Mouse (Mus musculus) skeletal muscle tissue, adult 2 months (tissue): ENCODE data around the gene Timm13.

Experiments
- DNase-seq: peaks from one replicate; pipeline ENCODE4 v3.0.0-alpha.2; 2012; ENCODE audit warnings: low read depth, low spot score

Gene Timm13

DNA sequence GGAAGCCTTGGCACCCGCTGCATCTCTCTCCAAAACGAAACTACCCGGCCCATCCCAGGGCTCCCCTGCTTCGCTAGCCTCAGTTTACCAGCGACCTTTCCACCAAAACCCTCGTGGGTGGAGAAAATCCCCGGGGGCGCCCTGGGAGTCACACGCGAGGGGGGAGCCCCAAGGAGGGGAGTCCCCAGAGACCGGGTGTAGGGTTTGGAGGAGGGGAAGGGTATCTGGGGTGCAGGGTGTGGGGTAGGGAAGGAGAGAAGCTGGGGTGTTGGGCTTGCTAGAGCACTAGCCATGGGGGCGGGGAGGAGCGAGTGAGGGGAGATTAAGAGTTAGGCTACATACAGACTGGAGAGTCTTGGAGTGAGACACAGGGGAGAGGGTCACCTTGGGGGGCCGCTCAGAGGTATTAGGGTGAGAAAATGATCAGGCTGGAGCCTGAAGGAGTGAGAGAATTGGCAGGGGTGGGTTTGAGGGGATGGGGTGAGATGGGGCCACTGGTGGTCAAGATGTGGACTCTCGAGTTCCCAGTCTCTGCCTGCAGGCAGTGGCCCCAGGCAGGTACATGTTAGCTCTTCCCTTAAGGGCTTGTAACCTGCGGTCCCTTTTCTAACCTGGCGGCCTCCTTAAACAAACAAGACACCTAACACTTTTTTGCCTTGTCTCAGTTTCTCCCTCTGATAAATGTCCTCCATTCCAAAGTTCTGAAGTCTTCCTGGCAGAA lies 32.1 kb upstream of the Timm13 start:
- no peak for DNase-seq

- no peak for DNase-seq
Observed at GRCm38 (mm10) chr10:80932206-80932605, 31.4 kb upstream of the Timm13 start.

DNA sequence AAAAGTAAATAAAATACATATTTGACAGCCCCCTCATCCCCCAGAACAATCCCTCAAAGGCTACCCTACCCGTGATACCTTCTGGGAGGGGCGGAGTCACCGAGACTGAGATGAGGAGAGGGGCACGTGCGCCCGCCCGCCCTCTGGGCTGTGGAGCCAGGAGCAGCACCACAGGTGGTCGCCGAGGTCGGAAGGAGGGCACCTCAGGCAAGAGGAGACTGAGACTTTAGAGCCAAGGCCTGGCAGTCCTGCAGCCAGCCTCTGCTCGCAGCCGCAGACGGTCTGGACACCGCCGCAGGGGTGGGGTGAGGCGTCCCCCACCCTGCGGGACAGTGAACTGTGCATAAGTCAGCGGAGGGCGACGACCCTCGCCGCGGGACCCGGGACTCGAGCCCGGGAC lies 30.9 kb upstream of the Timm13 start:
- no peak for DNase-seq

DNA sequence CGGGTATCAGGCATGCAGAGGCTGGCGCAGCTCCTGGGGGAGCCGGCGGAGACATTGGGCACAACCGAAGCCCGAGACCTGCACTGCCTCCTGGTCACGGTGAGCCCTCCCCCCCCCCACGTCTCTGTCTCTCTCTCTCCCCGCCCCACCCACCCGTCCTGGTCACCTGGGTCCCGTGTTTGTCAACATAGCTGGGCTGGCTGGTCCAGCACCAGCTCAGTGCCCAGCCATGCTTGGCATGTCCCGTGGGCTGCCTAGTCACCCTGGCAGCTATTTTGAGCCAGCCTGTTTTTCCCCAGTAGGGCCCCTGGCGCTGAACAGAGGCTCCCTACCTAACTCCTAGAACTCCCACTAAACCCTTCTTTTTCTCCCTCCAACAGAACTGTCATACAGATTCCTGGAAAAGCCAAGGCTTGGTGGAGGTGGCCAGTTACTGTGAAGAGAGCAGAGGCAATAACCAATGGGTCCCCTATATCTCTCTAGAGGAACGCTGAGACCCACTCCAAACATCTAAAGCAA lies 30.4 kb upstream of the Timm13 start:
- DNase-seq = peak; percentile 93

GRCm38 (mm10) chr10:80930361-80931152 lies 29.8 kb upstream of the Timm13 start:
- DNase-seq = peak; percentile 69

- peak; percentile 100 for DNase-seq
Observed at GRCm38 (mm10) chr10:80929299-80930226, 28.8 kb upstream of the Timm13 start, which contains the start of gene Gadd45b. Gene Gadd45b, plus strand, starts transcription at chr10:80930073.

DNA sequence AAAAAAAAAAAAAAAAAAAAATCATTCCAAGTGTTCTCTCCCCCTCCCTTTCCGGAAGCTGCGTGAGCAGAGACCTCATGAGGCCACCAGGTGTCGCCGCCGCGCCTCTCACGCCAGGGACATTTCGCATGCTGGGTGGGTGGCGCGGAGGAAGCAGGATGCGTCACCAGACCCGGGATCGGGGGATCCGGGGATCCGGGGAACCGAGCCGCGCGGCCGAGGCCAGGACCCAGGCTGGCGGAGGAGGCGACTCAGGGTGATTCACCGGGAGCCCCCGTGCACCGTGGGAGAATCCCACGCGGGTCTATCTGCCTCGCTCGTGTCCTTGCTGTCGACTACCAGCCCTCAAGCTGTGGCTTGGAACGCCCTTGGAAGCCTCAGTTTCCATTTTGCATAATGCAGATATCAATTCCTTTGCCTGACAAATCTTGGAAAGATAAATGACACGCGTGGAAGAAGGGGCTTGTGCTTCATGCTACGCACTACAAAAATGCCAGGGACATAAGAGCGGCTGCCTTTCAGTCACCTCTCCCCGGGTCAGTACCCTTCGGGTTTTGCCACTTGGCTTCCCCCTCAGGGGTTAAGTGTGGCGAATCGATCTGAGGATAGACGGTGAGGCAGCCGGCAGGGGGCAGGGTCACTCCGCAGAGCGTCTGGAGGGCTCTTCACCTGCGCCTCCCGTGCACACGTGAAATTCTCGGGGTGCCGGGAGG lies 28.0 kb upstream of the Timm13 start:
- DNase-seq = peak; percentile 88

DNA sequence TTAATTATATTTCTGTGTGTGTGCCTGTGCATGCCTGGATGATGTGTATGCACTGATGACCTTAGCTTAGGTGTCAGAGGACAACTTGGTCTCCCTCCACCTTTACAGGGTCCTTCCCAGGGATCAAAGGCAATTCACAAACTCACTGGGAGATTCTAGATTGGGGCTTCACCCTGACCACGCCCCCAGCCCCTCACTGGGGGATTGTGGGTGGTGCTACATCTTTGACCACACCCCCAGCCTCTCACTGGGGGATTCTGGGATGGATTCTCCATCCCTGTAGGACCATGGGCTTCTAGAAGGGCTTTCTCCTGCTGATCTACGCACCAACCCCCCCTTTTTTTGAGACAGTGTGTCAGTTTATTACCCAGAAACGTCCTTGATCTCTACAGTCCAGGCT lies 24.7 kb upstream of the Timm13 start:
- DNase-seq = no peak

DNA sequence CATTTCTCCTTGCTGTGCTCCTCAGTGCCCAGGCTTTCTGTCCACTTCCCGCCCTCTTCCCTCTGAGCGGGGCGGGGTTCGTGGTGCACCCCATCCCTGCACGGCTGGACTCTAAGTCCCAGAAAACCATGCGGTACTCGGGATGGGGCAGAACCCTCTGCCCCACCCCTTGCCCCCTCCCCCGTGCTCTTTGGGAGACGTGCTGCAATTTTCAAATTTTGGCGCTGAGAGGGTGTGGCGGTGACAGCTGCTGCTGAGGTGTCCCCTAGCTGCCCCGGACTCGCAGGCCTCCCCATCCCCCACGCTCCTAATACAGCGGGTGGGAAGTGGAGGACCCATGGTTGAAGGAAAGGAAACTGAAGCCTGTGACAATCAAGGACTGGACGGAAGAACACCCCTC lies 21.2 kb upstream of the Timm13 start:
- DNase-seq = no peak

- peak; percentile 56 for DNase-seq
Observed at GRCm38 (mm10) chr10:80917779-80918434, 17.1 kb upstream of the Timm13 start, which contains the start of gene Lmnb2. Gene Lmnb2, minus strand, starts transcription at chr10:80918245.

DNA sequence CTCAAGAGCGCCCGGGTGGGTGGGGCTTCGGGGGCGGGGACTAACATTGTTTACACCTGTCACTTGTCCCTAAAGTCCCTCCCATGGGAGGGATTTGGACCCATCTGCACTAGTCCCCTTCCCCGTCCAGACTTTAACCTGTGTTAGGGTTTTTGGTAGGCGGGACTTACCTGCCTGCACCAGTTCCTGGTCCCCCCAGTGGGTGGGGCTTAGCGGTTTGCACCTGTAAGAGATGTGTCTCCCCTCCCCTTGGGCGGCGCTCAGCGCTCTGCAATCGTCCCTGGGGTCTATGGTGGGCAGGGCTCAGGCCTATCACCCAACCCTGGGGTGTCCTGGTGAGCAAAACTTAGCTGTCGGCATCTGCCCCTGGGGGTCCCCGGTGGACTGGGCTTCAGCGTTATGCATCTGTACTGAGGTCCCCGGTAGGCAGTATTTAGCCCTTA lies 16.6 kb upstream of the Timm13 start:
- no peak for DNase-seq

DNA sequence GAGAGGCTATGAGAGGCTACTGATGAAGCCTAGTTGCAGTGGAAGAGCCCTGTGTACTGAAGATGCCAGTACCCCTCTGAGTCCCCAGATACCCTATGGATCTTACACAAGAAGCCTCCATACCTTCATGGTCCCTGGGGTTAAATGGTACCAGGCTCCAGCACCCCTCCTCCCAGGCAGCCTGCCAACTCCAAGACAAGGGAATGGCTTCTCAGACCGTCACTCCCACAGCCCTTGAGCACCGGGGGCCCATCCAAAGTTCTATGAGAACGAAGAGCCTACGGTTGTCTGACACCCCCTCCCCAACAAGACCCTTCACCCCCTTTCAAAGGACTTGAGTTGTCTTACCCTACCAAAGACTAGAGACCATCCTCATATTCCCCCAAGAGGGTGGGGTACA lies 15.0 kb upstream of the Timm13 start:
- no peak for DNase-seq

DNA sequence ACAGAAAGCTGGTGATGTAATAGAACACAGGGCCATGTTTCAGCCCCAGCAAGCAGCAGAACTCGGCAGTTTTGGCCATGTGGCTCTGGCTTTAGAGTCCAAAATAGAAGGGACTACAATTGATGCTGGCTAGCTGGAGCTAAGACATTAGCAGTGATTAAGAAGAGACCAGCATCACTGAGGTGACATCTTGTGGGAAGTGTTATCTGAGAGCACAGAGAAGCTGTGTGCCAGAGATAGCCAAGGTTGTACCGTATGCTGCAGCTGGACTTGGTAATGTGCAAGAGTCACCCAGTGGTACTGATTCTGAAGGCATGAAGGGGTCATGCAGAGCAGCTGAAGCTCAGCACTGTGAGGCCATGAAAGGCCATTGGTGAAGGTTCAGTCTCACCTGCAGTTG lies 14.5 kb upstream of the Timm13 start:
- DNase-seq = no peak

DNA sequence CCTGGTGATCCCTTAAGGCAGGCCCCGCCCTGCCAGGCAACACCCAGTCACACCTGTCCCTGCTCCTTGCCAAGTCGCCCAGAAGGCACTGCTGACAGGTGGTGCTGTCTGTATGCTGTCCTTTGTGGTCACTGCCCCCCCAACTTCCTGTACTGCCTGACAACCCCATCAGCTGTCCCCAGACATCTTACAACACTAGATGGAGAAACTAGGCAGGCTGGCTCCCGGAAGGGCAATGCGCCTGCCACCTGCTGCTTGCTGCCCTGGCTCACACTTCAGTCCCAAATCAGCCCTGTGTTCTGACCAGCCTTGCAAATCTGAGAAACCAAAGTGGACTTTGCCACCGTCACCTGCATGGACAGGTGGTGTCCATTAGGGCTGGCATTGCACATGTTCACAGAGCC lies 13.5 kb upstream of the Timm13 start:
- DNase-seq = peak; percentile 82

- DNase-seq = peak; percentile 69
Observed at GRCm38 (mm10) chr10:80913364-80914011, 12.7 kb upstream of the Timm13 start.

DNA sequence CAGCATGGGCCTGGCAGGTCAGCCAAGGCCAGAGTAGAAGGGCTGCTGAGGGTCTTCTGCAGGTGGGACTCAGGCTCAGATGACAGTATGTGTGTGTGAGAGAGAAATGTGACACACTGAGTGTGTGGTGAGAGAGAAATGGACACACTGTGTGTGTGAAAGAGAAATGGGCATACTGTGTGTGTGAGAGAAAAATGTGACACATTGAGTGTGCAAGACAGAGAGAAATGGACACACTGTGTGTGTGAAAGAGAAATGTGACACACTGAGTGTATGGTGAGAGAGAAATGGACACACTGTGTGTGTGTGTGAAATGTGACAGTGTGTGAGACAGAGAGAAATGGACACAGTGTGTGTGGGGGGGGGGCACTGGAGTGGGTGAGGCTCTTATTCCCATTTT lies 11.1 kb upstream of the Timm13 start:
- DNase-seq = no peak

DNA sequence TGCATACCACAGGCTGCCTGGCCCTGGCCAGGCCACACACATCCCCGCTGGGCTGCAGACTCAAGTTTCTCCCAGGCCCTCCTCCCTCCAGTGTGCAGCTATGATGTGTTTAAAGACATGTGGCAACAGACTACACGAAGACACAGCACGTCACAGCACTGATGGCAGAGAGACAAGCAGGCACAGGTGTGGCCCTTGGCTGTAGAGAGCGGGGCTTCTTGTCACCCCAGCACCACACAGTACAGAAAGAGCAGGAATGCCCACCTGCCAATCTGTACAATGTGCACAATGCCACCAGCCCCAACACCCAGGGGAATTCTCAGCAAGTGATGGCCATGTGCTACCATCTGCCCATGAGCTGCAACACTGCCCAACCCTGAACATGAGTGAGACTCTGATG lies 10.6 kb upstream of the Timm13 start:
- DNase-seq = no peak

DNA sequence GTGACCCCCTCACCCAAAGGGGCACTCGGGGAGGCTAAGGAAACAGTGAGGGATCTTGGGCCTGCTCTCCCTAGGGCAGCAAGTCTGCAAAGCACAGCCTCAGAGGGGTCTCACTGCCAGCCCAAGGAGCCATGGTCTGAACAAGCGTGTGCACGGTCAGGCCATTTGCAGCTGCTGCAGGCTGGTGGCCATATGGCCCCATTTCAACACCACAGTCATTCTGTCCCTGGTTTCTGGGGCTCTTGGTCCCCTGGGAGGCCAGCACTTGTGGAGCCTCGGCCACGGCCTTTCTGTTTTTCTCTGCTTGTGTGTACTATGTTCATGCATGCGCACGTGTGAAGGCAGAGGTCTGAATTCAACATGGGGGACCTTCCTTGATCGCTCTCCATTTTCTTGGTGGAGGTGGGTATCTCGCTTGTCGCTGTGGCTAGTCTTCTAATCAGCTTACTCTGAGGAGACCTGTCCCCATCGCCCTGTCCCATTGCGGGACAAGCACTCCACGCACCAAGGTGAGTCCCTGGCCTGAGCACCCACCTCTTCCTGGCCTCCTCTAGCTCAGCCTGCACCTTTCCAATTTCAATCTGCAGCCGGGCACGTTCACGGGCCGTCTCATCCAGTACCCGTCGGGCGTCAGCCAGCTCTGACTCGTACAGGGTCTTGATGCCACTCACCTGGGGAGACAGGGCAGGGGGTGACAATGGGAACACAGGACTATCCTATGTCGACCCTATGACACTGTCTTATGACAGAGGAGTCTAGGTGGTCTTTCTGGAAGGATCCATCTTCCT lies 8.8 kb upstream of the Timm13 start:
- DNase-seq = no peak

DNA sequence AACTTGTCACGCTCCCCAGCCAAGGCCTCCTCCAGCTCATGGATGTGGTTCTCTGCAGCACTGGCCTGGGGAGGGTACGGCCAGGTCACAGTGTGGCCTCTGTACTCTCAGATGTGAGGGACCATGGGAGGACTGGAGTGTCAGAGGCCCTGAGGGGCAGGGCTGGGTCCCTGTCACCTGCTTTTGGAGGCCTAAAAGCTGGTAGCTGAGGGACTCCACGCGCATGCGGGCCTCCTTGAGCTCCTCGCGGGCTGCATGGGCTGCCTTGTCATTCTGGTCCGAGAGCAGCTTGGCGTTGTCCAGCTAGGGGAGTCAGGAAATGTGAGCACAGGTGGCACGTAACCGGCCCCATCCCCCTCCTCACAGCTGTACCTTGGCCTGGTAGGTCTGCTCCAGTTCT lies 3.9 kb upstream of the Timm13 start:
- no peak for DNase-seq
